Mouse (Mus musculus): Measurements from ENCODE around the gene Bhlhb9.
A peak's percentile ranks its signal among the peaks of the same experiment; 100 is the strongest.
"Not testable (repeated sequence)": the region's sequence is repeated elsewhere in the genome, so short reads cannot be mapped to it uniquely, and the experiment has no call there.

Gene Bhlhb9

GRCm38 (mm10) chrX:135797212-135797644 is at the start of gene Bhlhb9:
Gene Bhlhb9, plus strand, starts transcription at chrX:135797594.
- DNase-seq (ENCODE audit: low read depth in 2 of 2, low spot score in 2 of 2), result peak; percentile 28 to 47

- DNase-seq (ENCODE audit: low read depth in 2 of 2, low spot score in 2 of 2), result peak; percentile 58 to 67
Observed at GRCm38 (mm10) chrX:135752832-135753231, 44.6 kb upstream of the Bhlhb9 start.

GRCm38 (mm10) chrX:135761707-135762106 is 35.7 kb upstream of the Bhlhb9 start:
- no peak for DNase-seq (ENCODE audit: low read depth in 2 of 2, low spot score in 2 of 2)

GRCm38 (mm10) chrX:135768043-135768548 is 29.3 kb upstream of the Bhlhb9 start:
- DNase-seq (ENCODE audit: low read depth in 2 of 2, low spot score in 2 of 2), result no peak

- DNase-seq (ENCODE audit: low read depth in 2 of 2, low spot score in 2 of 2), result no peak
Observed at GRCm38 (mm10) chrX:135768565-135768964, 28.8 kb upstream of the Bhlhb9 start.

- no peak for DNase-seq (ENCODE audit: low read depth in 2 of 2, low spot score in 2 of 2)
Observed at GRCm38 (mm10) chrX:135791536-135791935, 5.9 kb upstream of the Bhlhb9 start.

- no peak for DNase-seq (ENCODE audit: low read depth in 2 of 2, low spot score in 2 of 2)
Observed at GRCm38 (mm10) chrX:135792326-135792725, 5.1 kb upstream of the Bhlhb9 start.

GRCm38 (mm10) chrX:135795591-135796304 is 1.6 kb upstream of the Bhlhb9 start:
- peak in 1 of 2 experiments; percentile 21 for DNase-seq (ENCODE audit: low read depth in 2 of 2, low spot score in 2 of 2)

GRCm38 (mm10) chrX:135796305-135797211 is 836 bp upstream of the Bhlhb9 start:
- DNase-seq (ENCODE audit: low read depth in 2 of 2, low spot score in 2 of 2), result not testable (repeated sequence)

- no peak for DNase-seq (ENCODE audit: low read depth in 2 of 2, low spot score in 2 of 2)
Observed at GRCm38 (mm10) chrX:135804149-135804548, 6.8 kb downstream of the Bhlhb9 start.

GRCm38 (mm10) chrX:135805780-135806179 is 8.4 kb downstream of the Bhlhb9 start:
- peak; percentile 18 to 36 for DNase-seq (ENCODE audit: low read depth in 2 of 2, low spot score in 2 of 2)

GRCm38 (mm10) chrX:135835896-135836295 is 38.5 kb downstream of the Bhlhb9 start:
- DNase-seq (ENCODE audit: low read depth in 2 of 2, low spot score in 2 of 2), result not testable (repeated sequence)

GRCm38 (mm10) chrX:135837896-135838295 is 40.5 kb downstream of the Bhlhb9 start:
- no peak for DNase-seq (ENCODE audit: low read depth in 2 of 2, low spot score in 2 of 2)

GRCm38 (mm10) chrX:135838521-135839360 is 41.3 kb downstream of the Bhlhb9 start, which contains the start of gene Gprasp2:
Gene Gprasp2, plus strand, starts transcription at chrX:135839034.
- peak in 1 of 2 experiments; percentile 14 for DNase-seq (ENCODE audit: low read depth in 2 of 2, low spot score in 2 of 2)

GRCm38 (mm10) chrX:135839397-135840391 is 42.3 kb downstream of the Bhlhb9 start:
- peak in 1 of 2 experiments; percentile 20 for DNase-seq (ENCODE audit: low read depth in 2 of 2, low spot score in 2 of 2)

GRCm38 (mm10) chrX:135866806-135867205 is 69.4 kb downstream of the Bhlhb9 start:
- DNase-seq (ENCODE audit: low read depth in 2 of 2, low spot score in 2 of 2), result not testable (repeated sequence)

- no peak for DNase-seq (ENCODE audit: low read depth in 2 of 2, low spot score in 2 of 2)
Observed at GRCm38 (mm10) chrX:135876679-135877078, 79.3 kb downstream of the Bhlhb9 start.

- no peak for DNase-seq (ENCODE audit: low read depth in 2 of 2, low spot score in 2 of 2)
Observed at GRCm38 (mm10) chrX:135879626-135880025, 82.2 kb downstream of the Bhlhb9 start.
